Mouse (Mus musculus): ENCODE results near the gene Vcpkmt. TPM values are rescaled to one million over a fixed set of nuclear protein-coding genes. Genes with fewer than 3 reads are reported as not detected.

Vcpkmt gene
- polyA plus RNA-seq (2012; rRNA removed): 21.0 and 23.4 TPM in 2 replicates

DNA sequence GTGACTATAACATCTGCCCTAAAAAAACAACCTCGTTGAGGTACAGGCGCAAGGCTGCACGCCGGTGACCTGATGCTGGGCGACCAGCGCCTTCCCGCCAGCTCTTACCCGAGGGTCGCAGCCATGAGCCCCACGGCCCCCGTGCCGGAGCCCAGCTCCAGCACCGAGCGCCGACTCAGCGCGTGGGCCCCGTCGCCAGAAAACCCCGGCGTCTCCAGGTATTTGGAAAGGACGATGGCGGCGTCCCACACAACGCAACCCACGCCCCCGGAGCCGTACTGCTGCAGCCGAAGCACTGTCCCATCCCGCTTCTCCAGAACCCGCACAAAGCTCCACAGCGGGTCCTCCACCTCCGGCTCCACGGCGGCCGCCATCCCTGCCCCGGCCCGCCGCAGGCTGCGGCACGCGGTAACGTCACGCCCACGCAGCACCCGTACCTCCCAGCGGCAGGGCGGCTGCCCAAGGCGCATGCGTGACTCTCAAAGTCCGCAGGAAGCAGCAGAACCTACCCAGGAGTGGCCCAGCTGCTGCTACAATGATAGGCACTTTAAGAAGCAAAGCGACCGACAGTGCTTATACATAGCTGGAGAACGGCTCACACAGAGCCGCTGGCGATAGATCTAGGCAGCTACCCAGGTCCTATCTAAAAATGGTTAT lies at the start of gene Vcpkmt:
Gene Vcpkmt, minus strand, starts transcription at position 416 of the 657 bp plus-strand sequence.

Other genes starting within 250 kb of the Vcpkmt start
- gene Nemf, start 225.9 kb downstream of the Vcpkmt start, polyA plus RNA-seq (2012; rRNA removed): 34.9 and 36.3 TPM in 2 replicates
- 61.7 and 62.6 TPM in 2 replicates for gene Arf6, start 210.9 kb downstream of the Vcpkmt start, polyA plus RNA-seq (2012; rRNA removed)
- 0.20 and 0.30 TPM in 2 replicates for gene Gm9887, start 210.6 kb downstream of the Vcpkmt start, polyA plus RNA-seq (2012; rRNA removed)
- gene Sos2, start 98.8 kb upstream of the Vcpkmt start, polyA plus RNA-seq (2012; rRNA removed): 37.2 and 37.3 TPM in 2 replicates
- gene L2hgdh, start 141.8 kb upstream of the Vcpkmt start, polyA plus RNA-seq (2012; rRNA removed): 10.5 and 11.6 TPM in 2 replicates
- 26.8 and 31.8 TPM in 2 replicates for gene Atp5s, start 141.9 kb upstream of the Vcpkmt start, polyA plus RNA-seq (2012; rRNA removed)
- gene Cdkl1, start 208.2 kb upstream of the Vcpkmt start, polyA plus RNA-seq (2012; rRNA removed): 10.1 and 10.9 TPM in 2 replicates

Measured in central nervous system, embryonic 18 days (tissue).